Mouse (Mus musculus): Measurements from ENCODE around the gene Aldh1a2. TPM values are rescaled to one million over a fixed set of nuclear protein-coding genes. Genes with fewer than 3 reads are reported as not detected.

The Aldh1a2 gene
- total and polyA plus RNA-seq, 3 experiments: not detected

DNA sequence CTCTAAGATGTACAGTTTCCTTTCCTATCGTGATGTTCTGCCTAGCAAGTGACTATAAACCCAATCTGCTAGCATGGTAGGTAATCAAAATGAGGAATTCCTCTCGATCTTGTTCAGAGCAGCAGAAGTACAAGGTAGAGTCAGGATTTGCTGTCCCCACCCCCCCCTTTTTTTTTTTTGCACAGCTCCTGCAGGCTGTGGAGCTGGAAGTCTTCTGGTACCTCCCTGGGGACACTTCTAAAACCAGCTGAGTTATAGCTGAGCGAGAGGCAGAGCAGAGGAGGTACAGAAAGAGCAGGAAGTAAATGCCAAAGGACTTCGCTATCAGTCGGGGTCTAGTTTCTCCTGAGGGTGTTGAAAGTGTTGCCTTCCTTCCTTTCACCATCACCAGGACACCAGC, 124.5 kb downstream of the Aldh1a2 start:
- Histone ChIP-seq H3K27me3 (ENCODE audit: insufficient read depth, low read length) (no peaks in the 10 kb centered on the region), H3K4me1 (ENCODE audit: insufficient read depth, low read depth, low read length) (no peaks in the 10 kb centered on the region), H3K9me3 (replicated peaks) (no peaks in the 10 kb centered on the region), H3K36me3 (replicated peaks) (no peaks in the 10 kb centered on the region), H3K4me3 (ENCODE audit: low read depth, low read length) (no peak overlapping the region)
- ATAC-seq (ENCODE audit: extremely low read depth, insufficient number of reproducible peaks, low FRiP score, poor library complexity, severe bottlenecking) (no peak), DNase-seq (ENCODE audit: low spot score) (no peak)
- no peak for TF ChIP-seq POLR2AphosphoS5 (IDR thresholded peaks at IDR 0.05; ENCODE audit: insufficient replicate concordance, low read depth, low read length)
- no peak for TF ChIP-seq GATA1 (IDR thresholded peaks at IDR 0.05; ENCODE audit: borderline replicate concordance, low read length)
- no peak for TF ChIP-seq CTCF (IDR thresholded peaks at IDR 0.05; ENCODE audit: low read depth, low read length)
- TF ChIP-seq TAL1 (conservative IDR thresholded peaks at IDR 0.05; ENCODE audit: low read depth, low read length): no peak
- no peak for TF ChIP-seq GATA2 (IDR thresholded peaks at IDR 0.05; ENCODE audit: borderline replicate concordance, low read depth, low read length)

Other genes with a start within 250 kb of the Aldh1a2 start
- 2.8 and 4.9 TPM in 2 replicates for gene Aqp9, start 47.1 kb upstream of the Aldh1a2 start, total RNA-seq (2014; fragmentation: Nextera tagmentation)
- 1.9 and 2.2 TPM in 2 replicates for gene Aqp9, start 47.1 kb upstream of the Aldh1a2 start, total RNA-seq (2017)
- gene Aqp9, start 47.1 kb upstream of the Aldh1a2 start, polyA plus RNA-seq (2012): 0.04 and 0.05 TPM in 2 replicates

Data from G1E (cell line).